Mouse (Mus musculus) forebrain, embryonic 12.5 days (tissue): ENCODE measurements at regions not wholly inside any gene's neighbourhood (a gene's known extent, or its start where the extent isn't known, plus 50 kb on each side); places are given as distances from the start of the nearest gene placed in this dataset.
"Not testable (repeated sequence)": the region's sequence is repeated elsewhere in the genome, so short reads cannot be mapped to it uniquely, and the experiment has no call there.

ENCODE experiments used
- ATAC-seq: fragments of 200-750 bp; cut with Nextera tagmentation; 2 replicates; pipeline ENCODE4 v1.8.0; 2017; ENCODE audit warnings: moderate TSS enrichment; ENCODE audit not compliant: low FRiP score
- H3K27ac ChIP-seq: fragments of 300-500 bp; sonication (generic); 2 replicates; pipeline ENCODE4 v1.5.1; 2016; ENCODE audit warnings: mild to moderate bottlenecking
- H3K27me3 ChIP-seq: fragments of 300-500 bp; sonication (generic); 2 replicates; pipeline ENCODE4 v1.6.1; 2016; ENCODE audit warnings: mild to moderate bottlenecking
- H3K36me3 ChIP-seq: fragments of 300-500 bp; sonication (generic); replicated peaks from 2 replicates; pipeline ENCODE4 v1.6.1; 2016; ENCODE audit warnings: mild to moderate bottlenecking
- H3K4me1 ChIP-seq: fragments of 300-500 bp; sonication (generic); 2 replicates; pipeline ENCODE4 v1.6.1; 2016
- H3K4me2 ChIP-seq: fragments of 300-500 bp; sonication (generic); 2 replicates; pipeline ENCODE4 v1.6.1; 2016; ENCODE audit warnings: mild to moderate bottlenecking, moderate library complexity
- H3K4me3 ChIP-seq: fragments of 300-500 bp; sonication (generic); replicated peaks from 2 replicates; pipeline ENCODE4 v1.5.1; 2016; ENCODE audit warnings: mild to moderate bottlenecking
- H3K9ac ChIP-seq: fragments of 300-500 bp; sonication (generic); 2 replicates; pipeline ENCODE4 v1.6.1; 2016; ENCODE audit warnings: mild to moderate bottlenecking
- H3K9me3 ChIP-seq: fragments of 300-500 bp; sonication (generic); 2 replicates; pipeline ENCODE4 v1.6.1; 2016
- WGBS: fragments of 180-500 bp; shearing (Covaris S2); methylation state at CpG from one replicate; pipeline ENCODE4 v1.1.7; 2016; 5-methylcytosine and 5-hydroxymethylcytosine counted together

GRCm38 (mm10) chr12:67620137-67620910 is 398.0 kb upstream of the Mdga2 start:
- not testable (repeated sequence) for H3K9ac ChIP-seq, H3K36me3 ChIP-seq, H3K4me2 ChIP-seq, H3K4me1 ChIP-seq, H3K4me3 ChIP-seq, H3K27me3 ChIP-seq, ATAC-seq, H3K9me3 ChIP-seq, H3K27ac ChIP-seq
- WGBS: 18% methylated on average over 6 of the region's 6 CpGs

- Histone ChIP-seq H3K9me3 (no peaks in the 10 kb centered on the region), H3K27ac (no peak overlapping the region), H3K4me1 (no peaks in the 10 kb centered on the region), H3K27me3 (no peaks in the 10 kb centered on the region), H3K4me2 (no peak overlapping the region), H3K4me3 (no peak overlapping the region), H3K36me3 (no peaks in the 10 kb centered on the region), H3K9ac (no peak overlapping the region)
- ATAC-seq: peak; percentile 44; the same call in 1 of the 2 replicates
- 64% methylated on average over 6 of the region's 6 CpGs for WGBS
These were observed 395.9 kb upstream of the Mdga2 start for GRCm38 (mm10) chr12:67618252-67618651.

- H3K4me1 ChIP-seq: no peaks in the 10 kb centered on the region
- no peak for ATAC-seq
- 80% methylated on average over 3 of the region's 3 CpGs for WGBS
These were observed 376.6 kb upstream of the Mdga2 start for GRCm38 (mm10) chr12:67598927-67599326.

More at GRCm38 (mm10) chr12:67598927-67599326, 376.6 kb upstream of the Mdga2 start:
- Histone ChIP-seq H3K27me3 (no peaks in the 10 kb centered on the region), H3K4me3 (no peak overlapping the region), H3K27ac (no peak overlapping the region), H3K4me2 (no peak overlapping the region), H3K36me3 (no peaks in the 10 kb centered on the region), H3K9me3 (no peaks in the 10 kb centered on the region), H3K9ac (no peak overlapping the region)
